Mouse (Mus musculus) olfactory bulb, adult 2 months (tissue): ENCODE data around the gene Adamts18. TPM values are rescaled to one million over a fixed set of nuclear protein-coding genes. Genes with fewer than 3 reads are reported as not detected.
A peak's percentile ranks its signal among the peaks of the same experiment; 100 is the strongest.

ENCODE experiments used
- H3K27ac ChIP-seq: fragments of 200-500 bp; 2 replicates; pipeline ENCODE4 v1.5.1; 2012; ENCODE audit warnings: low read depth, low read length; ENCODE audit not compliant: insufficient read depth
- H3K4me1 ChIP-seq: fragments of 200-500 bp; 2 replicates; pipeline ENCODE4 v1.6.1; 2012; ENCODE audit warnings: low read length; ENCODE audit not compliant: control insufficient read depth, insufficient read depth
- H3K4me3 ChIP-seq: fragments of 200-500 bp; 2 replicates; pipeline ENCODE4 v1.5.1; 2012; ENCODE audit warnings: mild to moderate bottlenecking, low read depth, low read length, moderate library complexity; ENCODE audit not compliant: insufficient read depth
- CTCF ChIP-seq: fragments of 200-500 bp; IDR thresholded peaks from 2 replicates; pipeline ENCODE4 v1.5.1; 2012; ENCODE audit warnings: low read depth, mild to moderate bottlenecking, low read length, moderate library complexity; ENCODE audit not compliant: insufficient read depth
- POLR2A ChIP-seq: fragments of 200-500 bp; IDR thresholded peaks from 2 replicates; pipeline ENCODE4 v1.6.1; 2012; ENCODE audit warnings: mild to moderate bottlenecking, low read depth, low read length, moderate library complexity; ENCODE audit not compliant: insufficient read depth
- WGBS: fragments of 180-500 bp; shearing (Covaris S2); methylation state at CpG from one replicate; pipeline ENCODE4 v1.1.7; 2018; 5-methylcytosine and 5-hydroxymethylcytosine counted together
- polyA plus RNA-seq: library from polyadenylated mRNA; stranded (reverse); fragments of >200 nt; gene quantifications from 2 replicates; pipeline ENCODE4 v1.2.4, GENCODE M21; 2012; ENCODE audit warnings: low replicate concordance; ENCODE audit not compliant: missing spikeins, insufficient read depth, insufficient read length

Gene Adamts18
- polyA plus RNA-seq, 1 experiment, result not detected

GRCm38 (mm10) chr8:113866530-113866929 is 18.0 kb upstream of the Adamts18 start:
- TF ChIP-seq POLR2A (no peak), CTCF (no peak)
- no peaks in the 10 kb centered on the region for H3K4me1 ChIP-seq
- WGBS, result 91% methylated on average over 4 of the region's 4 CpGs
- no peak overlapping the region for H3K27ac ChIP-seq
- H3K4me3 ChIP-seq, result no peak overlapping the region

- H3K4me1 ChIP-seq, result no peaks in the 10 kb centered on the region
- TF ChIP-seq CTCF, result no peak
- TF ChIP-seq POLR2A, result no peak
- WGBS, result 70% methylated on average over 13 of the region's 13 CpGs
- H3K4me3 ChIP-seq, result no peak overlapping the region
- no peak overlapping the region for H3K27ac ChIP-seq
Measured at GRCm38 (mm10) chr8:113865326-113866093, 17.0 kb upstream of the Adamts18 start.

GRCm38 (mm10) chr8:113859890-113860683 is 11.5 kb upstream of the Adamts18 start:
- no peak overlapping the region for H3K4me3 ChIP-seq
- TF ChIP-seq CTCF (no peak), POLR2A (no peak)
- H3K27ac ChIP-seq, result no peak overlapping the region
- 92% methylated on average over 12 of the region's 12 CpGs for WGBS
- H3K4me1 ChIP-seq, result no peaks in the 10 kb centered on the region

GRCm38 (mm10) chr8:113858801-113859200 is 10.3 kb upstream of the Adamts18 start:
- 62% methylated on average over 7 of the region's 7 CpGs for WGBS
- no peak for TF ChIP-seq POLR2A
- no peak overlapping the region for H3K4me3 ChIP-seq
- H3K4me1 ChIP-seq, result no peaks in the 10 kb centered on the region
- H3K27ac ChIP-seq, result no peak overlapping the region

GRCm38 (mm10) chr8:113854622-113855293 is 6.2 kb upstream of the Adamts18 start:
- 92% methylated on average over 8 of the region's 8 CpGs for WGBS
- H3K4me3 ChIP-seq, result no peak overlapping the region
- no peaks in the 10 kb centered on the region for H3K4me1 ChIP-seq
- no peak overlapping the region for H3K27ac ChIP-seq
- TF ChIP-seq CTCF, result no peak
- TF ChIP-seq POLR2A, result no peak

- Histone ChIP-seq H3K27ac (no peak overlapping the region), H3K4me3 (no peak overlapping the region), H3K4me1 (peaks cover 2% of the 10 kb centered on the region)
- 69% methylated on average over 4 of the region's 4 CpGs for WGBS
- TF ChIP-seq POLR2A, result no peak
- no peak for TF ChIP-seq CTCF
Measured at GRCm38 (mm10) chr8:113853714-113854113, 5.2 kb upstream of the Adamts18 start.

- no peak overlapping the region for H3K27ac ChIP-seq
- TF ChIP-seq CTCF (no peak), POLR2A (no peak)
- 57% methylated on average over 4 of the region's 4 CpGs for WGBS
- H3K4me3 ChIP-seq, result no peak overlapping the region
- H3K4me1 ChIP-seq, result peaks cover 11% of the 10 kb centered on the region
Measured at GRCm38 (mm10) chr8:113851655-113852054, 3.1 kb upstream of the Adamts18 start.

GRCm38 (mm10) chr8:113848081-113848652 is 371 bp downstream of the Adamts18 start:
- Histone ChIP-seq H3K27ac (no peak overlapping the region), H3K4me3 (peak overlapping the region; percentile 49), H3K4me1 (peaks cover 15% of the 10 kb centered on the region)
- no peak for TF ChIP-seq CTCF
- TF ChIP-seq POLR2A, result no peak
- WGBS, result under 1% methylated on average over 50 of the region's 50 CpGs

GRCm38 (mm10) chr8:113847606-113848080 is 895 bp downstream of the Adamts18 start:
- H3K4me3 ChIP-seq, result no peak overlapping the region
- TF ChIP-seq POLR2A, result no peak
- 31% methylated on average over 12 of the region's 12 CpGs for WGBS
- H3K27ac ChIP-seq, result no peak overlapping the region
- H3K4me1 ChIP-seq, result peaks cover 15% of the 10 kb centered on the region
